Mouse (Mus musculus) brown adipose tissue, adult 24 weeks (tissue): ENCODE results near the gene Chrdl2. TPM values are rescaled to one million over a fixed set of nuclear protein-coding genes. Genes with fewer than 3 reads are reported as not detected.

Experiments used
- H3K27ac ChIP-seq: fragments of 200-500 bp; replicated peaks from 2 replicates; pipeline ENCODE4 v1.5.1; 2012; ENCODE audit warnings: low read depth, mild to moderate bottlenecking, low read length
- H3K4me1 ChIP-seq: fragments of 200-500 bp; 2 replicates; pipeline ENCODE4 v1.6.1; 2012; ENCODE audit warnings: low read length, mixed read lengths; ENCODE audit not compliant: control insufficient read depth, insufficient read depth, insufficient read length
- H3K4me3 ChIP-seq: fragments of 200-500 bp; 2 replicates; pipeline ENCODE4 v1.5.1; 2012; ENCODE audit warnings: low read depth, mild to moderate bottlenecking, low read length, moderate library complexity; ENCODE audit not compliant: insufficient read depth
- polyA plus RNA-seq: library from polyadenylated mRNA; stranded (reverse); fragments of >200 nt; gene quantifications from 2 replicates; pipeline ENCODE4 v1.2.4, GENCODE M21; 2012; ENCODE audit not compliant: missing spikeins, insufficient read depth, insufficient read length

Gene Chrdl2
- polyA plus RNA-seq, 1 experiment = not detected

DNA sequence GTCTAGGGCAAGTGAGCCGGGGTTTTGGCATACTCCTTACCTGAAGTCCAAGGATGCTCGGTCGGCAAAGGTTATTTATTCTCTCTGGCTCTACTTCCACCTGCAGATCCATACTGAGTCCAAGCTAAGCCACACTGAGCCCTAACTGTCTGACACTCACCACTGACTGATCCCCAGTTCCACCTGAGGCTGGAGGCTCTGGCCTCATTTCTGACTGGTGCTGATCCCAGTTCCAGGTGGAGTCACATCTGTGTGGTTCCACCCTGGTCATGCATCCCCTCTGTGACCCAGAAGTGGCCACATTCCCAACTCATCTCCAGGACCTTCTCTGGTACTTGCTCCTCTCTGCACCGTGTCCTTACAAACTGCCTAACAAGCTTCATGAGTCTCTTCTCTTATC, 2.8 kb downstream of the Chrdl2 start:
- Histone ChIP-seq H3K27ac (no peak overlapping the region), H3K4me1 (no peaks in the 10 kb centered on the region), H3K4me3 (no peak overlapping the region)

DNA sequence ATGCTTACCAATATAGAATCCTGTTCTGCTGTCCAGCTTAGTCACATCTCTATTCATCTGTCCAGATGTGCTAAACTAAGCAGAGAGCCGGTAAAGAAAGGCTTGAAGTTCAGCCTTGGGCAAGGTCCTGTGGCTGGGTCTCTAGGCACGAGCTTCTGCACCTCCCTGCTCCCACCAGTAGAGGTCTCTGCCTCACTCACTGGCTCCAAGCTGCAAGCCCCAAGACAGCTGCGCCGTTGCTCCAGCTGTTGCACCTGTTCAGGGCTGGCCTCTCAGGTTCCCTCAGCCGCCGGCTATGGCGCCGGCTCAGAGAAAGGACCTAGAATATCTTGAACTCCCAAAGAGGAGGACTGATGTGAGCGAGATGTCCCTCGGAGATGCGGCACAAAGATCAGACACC, 3.7 kb downstream of the Chrdl2 start:
- Histone ChIP-seq H3K4me3 (no peak overlapping the region), H3K4me1 (no peaks in the 10 kb centered on the region), H3K27ac (no peak overlapping the region)

- H3K4me3 ChIP-seq = no peak overlapping the region
- H3K4me1 ChIP-seq = no peaks in the 10 kb centered on the region
- no peak overlapping the region for H3K27ac ChIP-seq
Measured at GRCm38 (mm10) chr7:100010711-100011110, 4.7 kb downstream of the Chrdl2 start.

GRCm38 (mm10) chr7:100012085-100012484, 6.1 kb downstream of the Chrdl2 start:
- Histone ChIP-seq H3K27ac (no peak overlapping the region), H3K4me3 (no peak overlapping the region), H3K4me1 (no peaks in the 10 kb centered on the region)

DNA sequence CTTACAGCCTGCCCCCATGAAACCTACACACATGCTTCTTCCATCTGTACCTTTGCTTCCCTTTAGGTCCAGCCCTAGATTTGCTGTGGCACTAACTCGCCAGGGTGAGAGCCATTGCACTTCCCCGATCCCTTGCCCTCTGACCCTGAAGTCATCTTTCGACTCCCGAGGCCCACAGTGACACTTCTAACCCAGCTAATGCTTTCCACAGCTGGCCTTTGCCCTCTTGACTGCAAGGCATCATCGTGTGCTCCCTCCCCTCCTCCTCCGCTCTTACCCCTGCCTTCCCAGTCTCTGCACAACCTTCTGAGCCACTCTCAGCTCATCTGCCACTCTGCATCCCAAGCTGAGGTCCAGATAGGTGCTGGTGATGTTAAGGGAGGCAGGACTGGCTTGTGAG, 6.5 kb downstream of the Chrdl2 start:
- no peak overlapping the region for H3K27ac ChIP-seq
- H3K4me1 ChIP-seq = no peaks in the 10 kb centered on the region
- no peak overlapping the region for H3K4me3 ChIP-seq

GRCm38 (mm10) chr7:100014123-100014600, 8.2 kb downstream of the Chrdl2 start:
- no peaks in the 10 kb centered on the region for H3K4me1 ChIP-seq
- no peak overlapping the region for H3K4me3 ChIP-seq
- no peak overlapping the region for H3K27ac ChIP-seq

- H3K4me1 ChIP-seq = no peaks in the 10 kb centered on the region
- no peak overlapping the region for H3K4me3 ChIP-seq
- H3K27ac ChIP-seq = no peak overlapping the region
Measured at GRCm38 (mm10) chr7:100017056-100017455, 11.1 kb downstream of the Chrdl2 start.

- Histone ChIP-seq H3K4me3 (no peak overlapping the region), H3K27ac (no peak overlapping the region), H3K4me1 (no peaks in the 10 kb centered on the region)
Measured at GRCm38 (mm10) chr7:100027353-100027752, 21.4 kb downstream of the Chrdl2 start.

DNA sequence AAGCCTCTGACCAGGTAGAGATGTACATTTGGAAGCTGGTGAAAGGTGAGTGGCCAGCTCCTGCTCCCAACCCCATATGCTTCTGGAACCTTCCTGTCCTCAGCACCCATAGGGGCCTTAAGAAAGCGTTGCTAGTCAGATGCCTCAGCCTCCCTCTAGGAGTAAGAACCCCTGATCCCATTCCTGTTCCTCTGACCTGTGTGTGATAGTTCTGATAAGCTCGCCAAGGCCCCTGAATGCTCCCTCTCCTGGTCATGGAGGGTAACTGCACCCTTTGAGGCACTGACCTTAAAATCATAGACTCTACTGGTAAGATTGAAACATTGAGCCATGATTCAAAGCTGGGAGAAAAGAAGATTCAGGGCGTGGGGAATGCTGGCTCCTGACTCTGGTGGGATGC, 23.3 kb downstream of the Chrdl2 start:
- H3K4me1 ChIP-seq = no peaks in the 10 kb centered on the region
- H3K4me3 ChIP-seq = no peak overlapping the region
- H3K27ac ChIP-seq = no peak overlapping the region

GRCm38 (mm10) chr7:100030996-100031749, 25.2 kb downstream of the Chrdl2 start:
- Histone ChIP-seq H3K27ac (no peak overlapping the region), H3K4me3 (no peak overlapping the region), H3K4me1 (no peaks in the 10 kb centered on the region)

GRCm38 (mm10) chr7:100033672-100034071, 27.7 kb downstream of the Chrdl2 start:
- Histone ChIP-seq H3K27ac (no peak overlapping the region), H3K4me3 (no peak overlapping the region), H3K4me1 (no peaks in the 10 kb centered on the region)

- H3K4me3 ChIP-seq = no peak overlapping the region
- no peaks in the 10 kb centered on the region for H3K4me1 ChIP-seq
- no peak overlapping the region for H3K27ac ChIP-seq
Measured at GRCm38 (mm10) chr7:100034815-100035463, 29.0 kb downstream of the Chrdl2 start.

- H3K4me3 ChIP-seq = no peak overlapping the region
- H3K27ac ChIP-seq = no peak overlapping the region
- H3K4me1 ChIP-seq = no peaks in the 10 kb centered on the region
Measured at GRCm38 (mm10) chr7:100036050-100036449, 30.1 kb downstream of the Chrdl2 start.

GRCm38 (mm10) chr7:100036495-100036894, 30.5 kb downstream of the Chrdl2 start:
- no peak overlapping the region for H3K4me3 ChIP-seq
- no peak overlapping the region for H3K27ac ChIP-seq
- no peaks in the 10 kb centered on the region for H3K4me1 ChIP-seq

GRCm38 (mm10) chr7:100042120-100042519, 36.1 kb downstream of the Chrdl2 start:
- no peak overlapping the region for H3K27ac ChIP-seq
- no peaks in the 10 kb centered on the region for H3K4me1 ChIP-seq
- H3K4me3 ChIP-seq = no peak overlapping the region

GRCm38 (mm10) chr7:100043096-100043495, 37.1 kb downstream of the Chrdl2 start:
- Histone ChIP-seq H3K27ac (no peak overlapping the region), H3K4me1 (no peaks in the 10 kb centered on the region), H3K4me3 (no peak overlapping the region)
